Mouse (Mus musculus): ENCODE data around the gene Braf. TPM values are rescaled to one million over a fixed set of nuclear protein-coding genes. Genes with fewer than 3 reads are reported as not detected.
A peak's percentile ranks its signal among the peaks of the same experiment; 100 is the strongest.

The Braf gene
- polyA plus RNA-seq, 1 experiment from 2014 or later = 23.6 TPM

DNA sequence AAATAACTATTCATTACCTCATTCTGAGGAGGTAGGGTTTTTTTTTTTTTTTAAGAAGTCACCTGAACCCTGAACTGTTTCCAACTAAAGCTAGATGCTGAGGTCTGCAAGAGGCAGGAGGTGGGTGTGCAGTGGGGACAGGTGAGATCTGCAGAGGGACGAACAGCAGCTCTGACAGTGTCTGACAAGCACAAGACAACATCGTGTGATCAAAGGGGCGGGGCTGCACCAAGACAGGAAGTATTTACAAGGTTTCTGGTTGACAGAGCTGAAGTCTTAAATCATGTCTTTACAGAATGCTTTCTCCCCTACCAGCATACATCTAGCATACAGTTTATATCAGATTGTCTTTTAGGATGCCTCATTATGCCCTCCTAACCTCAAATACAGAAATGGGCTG is 118.4 kb downstream of the Braf start:
- Histone ChIP-seq H3K27ac (replicated peaks) (no peak overlapping the region), H3K36me3 (peaks cover 20% of the 10 kb centered on the region), H3K9ac (no peak overlapping the region), H3K4me1 (replicated peaks) (no peaks in the 10 kb centered on the region), H3K4me2 (no peak overlapping the region), H3K4me3 (no peak overlapping the region), H3K9me3 (no peaks in the 10 kb centered on the region), H3K27me3 (no peaks in the 10 kb centered on the region)
- no peak for ATAC-seq (ENCODE audit: low FRiP score, low read depth)
- 74% methylated on average over 3 of the region's 3 CpGs for WGBS

DNA sequence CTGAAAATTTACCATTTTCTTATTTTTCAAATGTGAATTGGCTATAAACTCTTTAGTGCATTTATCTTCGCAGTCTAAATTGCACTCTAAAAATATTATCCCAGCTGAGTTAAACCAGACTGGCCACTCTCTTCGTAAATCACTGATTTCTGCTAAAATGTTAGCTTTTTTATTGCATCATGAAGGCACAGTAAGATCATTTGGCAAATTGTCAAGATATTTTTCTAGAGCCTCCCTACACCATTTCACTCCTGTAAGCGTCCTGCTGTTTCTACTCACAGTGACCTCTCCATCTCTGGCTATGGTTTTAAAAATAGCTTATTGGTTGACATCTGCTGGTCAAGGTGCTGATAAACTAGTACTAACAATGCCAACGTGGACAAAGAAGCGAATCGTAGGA is 119.2 kb downstream of the Braf start:
- ATAC-seq (ENCODE audit: low FRiP score, low read depth) = no peak
- Histone ChIP-seq H3K4me1 (replicated peaks) (no peaks in the 10 kb centered on the region), H3K27ac (replicated peaks) (no peak overlapping the region), H3K4me2 (no peak overlapping the region), H3K27me3 (no peaks in the 10 kb centered on the region), H3K9me3 (no peaks in the 10 kb centered on the region), H3K36me3 (peaks cover 21% of the 10 kb centered on the region), H3K9ac (no peak overlapping the region), H3K4me3 (no peak overlapping the region)
- 88% methylated on average over 6 of the region's 6 CpGs for WGBS

DNA sequence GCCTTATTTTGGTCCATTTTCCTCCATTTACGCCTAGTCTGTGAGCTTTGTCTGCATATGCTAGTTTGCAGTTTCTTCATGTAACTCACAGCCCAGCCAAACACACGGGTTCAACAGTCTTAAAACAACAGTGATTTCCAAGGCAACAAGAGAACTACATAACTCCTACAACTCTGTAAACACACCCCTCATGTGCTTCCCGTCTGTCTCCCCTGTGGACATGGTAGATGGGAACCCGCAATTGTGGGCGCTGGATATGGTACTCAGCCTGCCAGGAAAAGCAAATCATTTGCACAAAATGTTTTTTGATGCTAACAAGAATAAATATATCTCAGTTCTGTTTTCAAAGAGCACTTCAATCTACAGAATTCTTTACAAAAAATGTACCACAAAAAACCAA is 120.7 kb downstream of the Braf start:
- WGBS = 85% methylated on average over 5 of the region's 5 CpGs
- Histone ChIP-seq H3K36me3 (peaks cover 29% of the 10 kb centered on the region), H3K9me3 (no peaks in the 10 kb centered on the region), H3K27ac (replicated peaks) (no peak overlapping the region), H3K4me1 (replicated peaks) (no peaks in the 10 kb centered on the region), H3K4me3 (no peak overlapping the region), H3K4me2 (no peak overlapping the region), H3K27me3 (no peaks in the 10 kb centered on the region), H3K9ac (no peak overlapping the region)
- no peak for ATAC-seq (ENCODE audit: low FRiP score, low read depth)

DNA sequence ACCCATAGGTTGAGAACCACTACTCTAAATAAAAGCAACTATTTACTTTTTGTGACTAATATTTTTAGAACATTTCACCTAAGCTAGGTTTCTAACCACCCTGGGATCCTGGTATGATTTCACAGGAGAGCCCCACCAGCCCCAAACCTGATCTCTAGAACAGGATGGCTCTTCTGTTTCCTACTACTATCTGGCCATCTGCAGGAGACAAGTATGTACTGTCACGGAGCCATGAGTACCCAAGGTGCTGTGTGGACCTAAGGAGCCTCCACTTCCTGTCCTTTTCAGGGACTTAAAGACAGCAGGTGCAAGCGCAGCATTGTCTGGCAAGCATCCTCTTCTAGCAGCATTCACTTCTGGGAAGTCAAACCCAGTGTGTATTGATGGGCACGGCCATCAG is 123.4 kb downstream of the Braf start:
- H3K4me3 ChIP-seq = no peak overlapping the region
- no peaks in the 10 kb centered on the region for H3K27me3 ChIP-seq
- no peak overlapping the region for H3K4me2 ChIP-seq
- no peak overlapping the region for H3K9ac ChIP-seq
- no peak overlapping the region for H3K27ac ChIP-seq (replicated peaks)
- H3K4me1 ChIP-seq (replicated peaks) = no peaks in the 10 kb centered on the region
- no peak for ATAC-seq (ENCODE audit: low FRiP score, low read depth)
- 90% methylated on average over 3 of the region's 3 CpGs for WGBS
- no peaks in the 10 kb centered on the region for H3K9me3 ChIP-seq
- peaks cover 45% of the 10 kb centered on the region for H3K36me3 ChIP-seq

DNA sequence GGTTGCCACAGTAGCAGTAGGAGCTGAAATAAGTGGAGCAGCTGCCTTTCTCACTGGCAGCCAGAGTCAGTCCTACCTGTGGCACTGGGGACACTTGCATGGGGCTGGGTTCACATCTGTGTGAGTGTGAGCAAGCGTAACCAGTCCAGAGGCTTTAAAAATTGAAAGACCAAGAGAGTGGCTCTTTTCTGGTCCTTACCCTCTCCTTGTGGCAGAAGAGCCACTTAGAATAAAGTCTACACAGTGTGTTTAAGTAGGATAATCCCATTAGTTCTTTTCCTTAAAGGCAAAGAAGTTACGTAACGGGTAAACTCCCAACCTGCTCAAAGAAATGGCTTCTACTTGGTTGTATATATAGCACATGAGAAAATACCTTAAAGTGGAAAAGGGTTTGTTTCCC is 124.4 kb downstream of the Braf start:
- Histone ChIP-seq H3K27ac (replicated peaks) (no peak overlapping the region), H3K9ac (no peak overlapping the region), H3K9me3 (no peaks in the 10 kb centered on the region), H3K4me2 (no peak overlapping the region), H3K4me1 (replicated peaks) (no peaks in the 10 kb centered on the region), H3K27me3 (no peaks in the 10 kb centered on the region), H3K4me3 (no peak overlapping the region), H3K36me3 (peaks cover 45% of the 10 kb centered on the region)
- no peak for ATAC-seq (ENCODE audit: low FRiP score, low read depth)
- WGBS = 95% methylated on average over 3 of the region's 3 CpGs

DNA sequence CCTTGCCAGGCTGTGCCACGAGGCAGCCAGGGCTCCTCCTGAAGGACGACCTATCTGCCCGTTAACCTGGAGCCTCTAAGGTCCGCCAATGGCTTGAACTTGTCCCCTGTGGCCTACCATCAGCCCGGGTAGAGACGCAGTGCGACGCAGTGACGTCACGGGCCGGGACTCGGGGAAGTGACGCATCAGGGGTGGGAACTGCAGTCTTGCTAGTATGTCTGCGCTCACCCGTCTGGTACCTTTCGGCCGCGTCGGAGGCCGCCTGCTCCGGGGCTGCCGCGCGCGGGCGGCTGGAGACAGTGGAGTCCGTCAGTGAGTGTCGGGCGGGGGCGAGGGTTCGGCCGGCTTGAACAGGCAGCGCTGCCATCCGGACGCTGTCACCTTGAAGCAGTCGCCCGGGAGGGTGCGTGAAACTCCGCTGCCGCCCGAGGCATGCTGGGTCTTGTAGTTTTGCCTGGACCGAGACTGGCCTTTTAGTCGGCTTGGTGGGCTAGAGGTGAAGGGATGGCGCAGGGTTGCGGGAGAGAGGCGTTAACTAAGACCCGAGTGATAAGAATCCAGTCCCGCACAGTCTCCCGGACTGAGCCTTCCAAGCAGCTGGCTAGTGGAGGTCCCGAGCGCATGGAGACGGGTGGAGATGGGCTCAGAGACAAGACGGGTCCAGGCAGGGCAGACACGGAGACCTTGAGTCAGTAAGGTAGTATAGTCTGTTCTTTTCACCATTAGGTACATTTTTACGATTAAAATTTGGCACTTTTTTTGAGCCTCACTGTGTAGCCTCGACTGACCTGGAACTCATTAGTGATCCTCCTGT is 132.7 kb downstream of the Braf start, which contains the start of gene Ndufb2:
Gene Ndufb2 (plus strand): TSS at position 174 of the 814 bp plus-strand sequence.
- Histone ChIP-seq H3K9me3 (no peaks in the 10 kb centered on the region), H3K27me3 (no peaks in the 10 kb centered on the region), H3K4me2 (peak within 1 kb of the TSS; percentile 82), H3K27ac (replicated peaks) (peak within 1 kb of the TSS; percentile 96), H3K4me1 (replicated peaks) (peaks cover 21% of the 10 kb centered on the region), H3K4me3 (peak within 1 kb of the TSS; percentile 76), H3K9ac (peak within 1 kb of the TSS; percentile 80), H3K36me3 (peaks cover 23% of the 10 kb centered on the region)
- peak; percentile 98 for ATAC-seq (ENCODE audit: low FRiP score, low read depth)
- under 1% methylated on average over 56 of the region's 56 CpGs for WGBS

DNA sequence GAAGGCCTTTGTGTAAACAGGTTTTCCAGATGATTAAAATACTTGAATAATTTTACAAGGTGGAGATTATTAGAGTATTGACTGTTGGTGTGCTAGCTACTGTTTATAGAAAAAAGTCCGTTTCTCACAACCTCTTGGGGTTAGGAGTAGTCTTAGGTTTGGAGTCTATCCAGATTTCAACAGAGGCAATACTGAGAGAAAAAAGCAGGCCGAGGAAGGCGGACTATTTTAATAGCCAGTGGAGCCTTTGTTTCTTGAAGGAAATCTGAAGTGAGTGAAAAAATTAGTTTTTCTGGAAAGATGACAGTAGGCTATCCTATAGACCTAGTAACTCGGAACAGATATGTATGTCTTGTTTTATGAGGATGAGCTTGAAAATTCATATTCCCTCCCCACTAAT is 133.8 kb downstream of the Braf start:
- H3K36me3 ChIP-seq = peaks cover 24% of the 10 kb centered on the region
- whole genome bisulfite sequencing = 92% methylated on average over 4 of the region's 4 CpGs
- peak overlapping the region; percentile 96; the same call in 1 of the 2 replicates for H3K27ac ChIP-seq (replicated peaks)
- no peak for ATAC-seq (ENCODE audit: low FRiP score, low read depth)
- no peaks in the 10 kb centered on the region for H3K9me3 ChIP-seq
- no peak overlapping the region for H3K9ac ChIP-seq
- H3K4me1 ChIP-seq (replicated peaks) = peaks cover 21% of the 10 kb centered on the region
- no peak overlapping the region for H3K4me3 ChIP-seq
- H3K27me3 ChIP-seq = no peaks in the 10 kb centered on the region
- peak overlapping the region; percentile 82; the same call in 1 of the 2 replicates for H3K4me2 ChIP-seq

DNA sequence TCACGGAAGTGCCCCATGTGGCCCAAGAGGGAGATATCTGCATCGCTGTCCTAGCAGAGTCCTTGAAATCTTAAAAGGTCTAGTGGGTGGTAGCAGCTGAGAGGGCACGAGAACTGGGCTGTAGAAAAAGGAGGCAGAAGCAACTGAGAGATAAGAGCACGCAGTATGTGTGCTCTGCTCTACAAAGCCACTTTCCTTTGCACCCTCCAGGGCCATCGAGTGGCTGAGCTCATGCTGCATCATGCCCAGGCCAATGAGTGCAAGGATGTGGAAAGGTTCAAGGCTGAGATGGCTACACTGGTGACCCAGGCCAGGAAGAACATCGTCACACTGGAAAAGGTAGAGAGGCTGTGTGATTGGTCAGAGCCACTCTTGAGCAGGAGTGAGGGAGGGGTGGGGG is 139.7 kb downstream of the Braf start, which contains the start of gene Gm42420:
Gene Gm42420 (plus strand): TSS at position 237 of the 400 bp plus-strand sequence.
- Histone ChIP-seq H3K36me3 (peaks cover 59% of the 10 kb centered on the region), H3K4me3 (no peak within 1 kb of the TSS), H3K4me1 (replicated peaks) (no peaks in the 10 kb centered on the region), H3K27me3 (no peaks in the 10 kb centered on the region), H3K9me3 (no peaks in the 10 kb centered on the region), H3K4me2 (no peak within 1 kb of the TSS), H3K27ac (replicated peaks) (no peak within 1 kb of the TSS), H3K9ac (no peak within 1 kb of the TSS)
- WGBS = 88% methylated on average over 6 of the region's 6 CpGs
- no peak for ATAC-seq (ENCODE audit: low FRiP score, low read depth)

DNA sequence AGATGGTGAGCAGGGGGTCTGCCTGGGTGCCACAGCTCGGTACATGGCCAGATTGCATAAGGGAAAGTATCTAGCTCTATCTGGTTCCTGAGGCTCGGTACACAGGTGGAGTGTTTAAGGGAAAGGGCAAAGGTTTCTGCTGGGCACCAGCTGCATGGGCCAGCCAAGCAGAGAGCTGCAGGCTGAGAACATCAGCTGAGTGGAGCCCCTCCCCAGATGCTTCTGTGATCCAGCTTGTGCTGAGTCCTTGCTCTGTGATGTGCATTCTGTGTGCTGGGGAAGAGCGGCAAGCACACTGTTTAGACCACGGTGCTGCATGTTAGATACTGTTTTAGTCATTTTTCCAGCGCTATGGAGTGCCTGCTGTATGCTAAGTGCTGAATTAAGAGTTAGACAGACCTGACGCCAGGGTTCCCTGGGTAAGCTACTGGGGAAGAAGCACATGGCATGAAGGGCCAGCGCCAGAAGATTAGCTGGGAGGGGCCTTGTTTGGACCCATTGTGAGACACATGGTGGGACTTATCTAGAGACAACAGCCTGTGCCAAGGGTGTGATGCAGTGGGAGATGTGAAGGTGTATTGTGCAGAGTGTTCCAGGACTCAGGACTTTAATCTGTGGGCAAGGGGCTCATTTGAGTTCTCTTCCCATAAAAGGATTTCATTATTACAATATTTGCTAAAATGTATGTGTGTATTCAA is 144.0 kb downstream of the Braf start:
- no peak for ATAC-seq (ENCODE audit: low FRiP score, low read depth)
- 81% methylated on average over 7 of the region's 7 CpGs for WGBS
- H3K4me3 ChIP-seq = no peak overlapping the region
- H3K36me3 ChIP-seq = peaks cover 70% of the 10 kb centered on the region
- H3K9ac ChIP-seq = no peak overlapping the region
- no peak overlapping the region for H3K4me2 ChIP-seq
- H3K4me1 ChIP-seq (replicated peaks) = no peaks in the 10 kb centered on the region
- no peak overlapping the region for H3K27ac ChIP-seq (replicated peaks)
- H3K9me3 ChIP-seq = no peaks in the 10 kb centered on the region
- no peaks in the 10 kb centered on the region for H3K27me3 ChIP-seq

DNA sequence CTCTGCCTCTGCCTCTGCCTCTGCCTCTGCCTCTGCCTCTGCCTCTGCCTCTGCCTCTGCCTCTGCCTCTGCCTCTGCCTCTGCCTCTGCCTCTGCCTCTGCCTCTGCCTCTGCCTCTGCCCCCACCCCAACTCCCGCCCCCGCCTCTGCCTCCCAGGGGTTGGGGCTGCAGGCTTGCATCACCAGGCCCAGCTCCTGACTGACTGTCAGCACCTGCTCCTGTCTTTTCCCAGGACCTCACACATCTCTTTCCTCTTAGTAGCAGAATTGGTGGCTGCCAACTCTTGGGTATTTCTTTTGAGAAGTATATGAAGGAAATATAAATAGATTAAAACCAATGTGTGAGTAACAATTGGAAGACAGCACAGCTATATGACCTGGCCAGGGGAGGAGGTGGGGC is 144.7 kb downstream of the Braf start:
- H3K4me2 ChIP-seq = no peak overlapping the region
- H3K27me3 ChIP-seq = no peaks in the 10 kb centered on the region
- H3K36me3 ChIP-seq = peaks cover 64% of the 10 kb centered on the region
- H3K9me3 ChIP-seq = no peaks in the 10 kb centered on the region
- H3K4me1 ChIP-seq (replicated peaks) = no peaks in the 10 kb centered on the region
- H3K27ac ChIP-seq (replicated peaks) = no peak overlapping the region
- WGBS = 82% methylated on average over 2 of the region's 2 CpGs
- no peak overlapping the region for H3K4me3 ChIP-seq
- ATAC-seq (ENCODE audit: low FRiP score, low read depth) = no peak
- no peak overlapping the region for H3K9ac ChIP-seq

DNA sequence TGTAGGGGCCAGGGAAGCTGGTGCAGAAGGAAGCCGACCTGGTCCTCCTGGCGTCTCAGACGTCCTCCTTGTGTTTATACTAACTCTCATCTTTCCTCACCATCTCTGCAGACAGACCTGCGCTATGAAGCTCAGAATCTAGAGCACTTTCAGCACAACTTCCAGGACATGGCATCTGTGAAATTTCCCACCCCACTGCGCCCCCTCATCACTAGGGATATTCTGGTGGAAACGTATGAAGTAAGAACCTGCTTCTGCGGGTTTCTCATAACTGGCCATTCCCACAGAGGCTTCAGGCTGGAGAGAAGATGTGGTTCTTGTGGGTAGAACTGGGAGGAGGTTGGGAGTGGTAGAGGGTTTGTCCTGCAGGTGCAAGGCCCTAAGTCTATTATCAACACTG is 145.7 kb downstream of the Braf start:
- Histone ChIP-seq H3K4me3 (no peak overlapping the region), H3K36me3 (peaks cover 58% of the 10 kb centered on the region), H3K9me3 (no peaks in the 10 kb centered on the region), H3K4me1 (replicated peaks) (peaks cover 9% of the 10 kb centered on the region), H3K9ac (no peak overlapping the region), H3K27me3 (no peaks in the 10 kb centered on the region), H3K4me2 (no peak overlapping the region), H3K27ac (replicated peaks) (no peak overlapping the region)
- no peak for ATAC-seq (ENCODE audit: low FRiP score, low read depth)
- 93% methylated on average over 7 of the region's 7 CpGs for WGBS

DNA sequence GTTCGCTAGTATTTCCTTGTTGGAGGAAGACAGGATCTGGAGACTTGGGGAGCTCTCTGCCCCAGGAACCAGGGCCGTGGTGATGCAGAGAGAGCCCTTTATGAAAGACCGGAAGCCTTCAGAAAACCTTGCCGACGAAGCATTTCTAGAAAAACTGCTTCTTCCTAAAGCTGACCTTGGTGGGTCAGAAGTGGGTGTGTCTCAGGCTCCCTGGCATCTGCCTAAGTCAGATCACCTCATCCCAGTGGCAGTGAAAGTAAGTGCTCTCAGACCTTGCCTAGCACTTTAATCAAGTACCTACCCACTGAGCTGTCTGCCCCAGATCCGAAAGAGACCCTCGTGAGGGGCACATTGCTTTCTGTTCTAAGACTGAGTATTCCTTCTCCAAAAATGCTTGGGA is 150.3 kb downstream of the Braf start:
- WGBS = 72% methylated on average over 7 of the region's 7 CpGs
- peaks cover 35% of the 10 kb centered on the region for H3K36me3 ChIP-seq
- no peak for ATAC-seq (ENCODE audit: low FRiP score, low read depth)

More for the DNA sequence above, 150.3 kb downstream of the Braf start:
- H3K9me3 ChIP-seq = no peaks in the 10 kb centered on the region
- H3K9ac ChIP-seq = peak overlapping the region; percentile 89
- no peaks in the 10 kb centered on the region for H3K27me3 ChIP-seq
- peak overlapping the region; percentile 96 for H3K27ac ChIP-seq (replicated peaks)
- peaks cover 17% of the 10 kb centered on the region for H3K4me1 ChIP-seq (replicated peaks)
- peak overlapping the region; percentile 77 for H3K4me2 ChIP-seq
- H3K4me3 ChIP-seq = peak overlapping the region; percentile 81

All from hindbrain, embryonic 15.5 days (tissue).